Mouse (Mus musculus) spleen, postnatal 4 days (tissue): Measurements from ENCODE around the gene Zgrf1.

Experiments used
- DNase-seq, 2 experiments: peaks; one replicate each; pipeline ENCODE4 v3.0.0; 2022; ENCODE audit warnings: low spot score in 2 of 2

The Zgrf1 gene

DNA sequence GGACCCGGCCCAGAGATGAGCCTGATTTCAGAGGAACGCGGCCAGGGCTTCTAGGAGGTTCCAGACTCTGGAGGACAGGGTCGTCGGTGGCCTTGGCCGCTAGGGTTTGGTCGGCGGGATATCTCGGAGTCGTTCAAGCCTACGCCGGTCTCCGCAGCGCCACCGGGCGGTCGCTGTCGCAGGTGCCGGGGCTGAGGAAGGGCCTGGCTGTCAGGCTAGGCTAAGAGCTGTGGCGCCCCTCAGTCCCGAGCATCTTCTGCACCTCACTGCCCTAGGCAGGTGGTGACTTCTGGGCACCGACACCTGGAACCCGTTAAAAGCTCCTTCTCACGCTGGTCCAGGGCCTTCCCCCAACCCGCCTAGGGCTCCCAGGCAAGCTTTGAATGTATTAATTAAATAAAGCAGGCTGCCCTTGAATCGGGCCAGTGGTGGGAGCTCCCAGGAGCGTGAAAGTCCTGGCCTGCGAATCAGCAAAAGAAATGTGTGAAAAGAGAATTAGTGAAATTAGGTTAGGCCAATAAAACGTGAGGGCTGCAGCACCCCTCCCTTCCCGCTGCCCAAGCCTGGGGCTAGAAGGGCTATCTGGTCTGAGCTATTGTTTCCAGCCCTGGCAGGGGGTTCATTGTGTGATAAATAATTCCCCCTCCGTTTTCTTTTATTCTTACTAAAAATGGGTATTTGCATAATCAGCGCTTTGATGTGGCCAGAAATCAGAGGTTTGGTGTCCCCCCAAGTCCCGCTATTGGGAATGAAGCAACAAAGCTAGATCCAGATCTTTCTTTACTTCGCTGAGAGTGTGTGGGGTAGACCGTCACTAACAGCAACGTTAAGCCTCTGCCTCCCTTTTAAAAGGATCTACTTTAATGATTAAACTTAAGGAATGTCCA, 86.8 kb downstream of the Zgrf1 start:
- peak; percentile 38 to 80 for DNase-seq

DNA sequence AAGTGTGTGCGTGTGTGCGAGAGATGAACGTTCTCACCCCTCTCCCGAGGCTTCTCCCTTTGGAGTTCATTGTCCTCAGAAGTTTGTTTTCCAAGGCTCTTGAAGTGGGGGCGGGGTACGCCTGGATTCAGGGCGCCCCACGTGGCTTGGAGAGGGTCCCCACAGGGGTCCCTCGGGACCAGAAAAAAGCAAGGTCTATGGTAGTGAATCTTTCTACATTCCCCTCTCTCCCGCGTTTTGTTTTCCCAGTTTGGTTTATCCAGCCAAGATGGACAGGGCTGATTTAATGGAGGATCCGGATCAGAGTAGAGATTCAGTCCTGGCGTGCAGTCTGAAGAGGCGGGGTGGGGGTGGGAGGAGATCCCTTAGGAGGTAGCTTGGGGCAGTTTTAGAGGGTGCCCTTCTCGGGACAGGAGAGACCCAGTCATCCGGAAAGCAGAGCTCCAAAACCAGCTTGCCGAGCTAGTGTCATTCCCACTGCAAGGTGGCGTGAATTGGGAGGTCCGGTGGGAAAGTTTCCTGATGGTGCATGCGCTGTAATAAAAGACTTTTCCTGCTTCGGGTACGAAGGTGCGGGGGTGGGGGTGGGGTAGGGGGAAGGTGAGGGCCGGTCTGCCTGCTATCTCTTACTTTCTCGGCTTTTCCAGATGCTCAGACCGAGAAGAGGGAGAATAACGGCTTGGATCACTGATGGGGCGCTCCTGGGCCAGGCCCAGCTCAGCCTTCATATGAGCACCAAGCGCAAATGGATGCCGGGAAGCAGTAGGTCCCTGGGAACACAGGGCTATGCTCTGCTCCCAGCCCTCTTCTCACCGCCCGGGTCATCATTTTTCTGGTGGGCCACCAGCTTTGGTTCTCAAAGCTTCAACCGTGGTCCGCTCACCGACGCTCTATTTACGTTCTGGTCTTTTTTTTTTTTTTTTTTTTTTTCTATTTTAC, 87.7 kb downstream of the Zgrf1 start:
- DNase-seq, result no peak

DNA sequence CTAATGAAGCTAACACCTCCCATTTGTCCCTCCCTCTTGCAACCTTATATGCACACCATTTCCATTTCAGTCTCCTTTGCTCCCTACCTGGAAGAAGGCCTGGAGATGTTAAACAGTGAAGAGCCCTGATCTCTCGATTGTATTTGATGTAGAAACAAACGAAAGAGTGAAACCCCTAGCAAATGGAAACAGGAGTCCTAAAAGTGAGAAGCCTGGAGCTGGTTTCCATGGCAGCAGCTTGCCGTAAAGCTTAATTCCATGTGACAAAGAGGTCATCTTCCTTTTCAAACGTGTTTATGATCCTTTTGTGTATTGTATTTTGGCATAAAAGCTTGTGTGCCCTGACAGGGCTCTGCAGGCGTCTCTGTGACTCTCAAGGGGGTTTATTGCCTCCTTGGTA, 88.9 kb downstream of the Zgrf1 start:
- no peak for DNase-seq

- no peak for DNase-seq
These were observed 93.0 kb downstream of the Zgrf1 start for GRCm38 (mm10) chr3:127646156-127646825.

- no peak for DNase-seq
These were observed 98.7 kb downstream of the Zgrf1 start for GRCm38 (mm10) chr3:127651742-127652653.

DNA sequence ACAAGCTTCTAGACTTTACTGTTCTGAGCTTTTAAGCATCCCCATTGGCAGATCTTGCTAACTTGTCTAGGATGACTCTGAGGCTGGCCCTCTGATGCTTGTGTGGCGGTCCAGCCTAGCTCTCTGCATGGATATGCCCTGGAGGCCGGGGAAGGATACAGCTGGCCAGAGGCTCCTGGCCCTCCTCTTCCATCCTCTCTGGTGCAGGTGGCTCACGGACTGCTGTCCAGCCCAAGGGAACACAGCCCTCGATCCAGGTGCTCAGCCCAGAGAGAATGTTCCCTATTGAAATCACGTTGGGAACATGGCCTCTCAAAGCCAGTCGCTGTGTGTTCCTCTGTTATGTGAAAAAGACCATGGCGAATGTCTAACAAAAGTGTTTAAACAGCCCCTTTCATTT, 107.4 kb downstream of the Zgrf1 start:
- no peak for DNase-seq

- no peak for DNase-seq
These were observed 108.6 kb downstream of the Zgrf1 start for GRCm38 (mm10) chr3:127661646-127662531.
